Mouse (Mus musculus): ENCODE results near the gene Fblim1. TPM values are rescaled to one million over a fixed set of nuclear protein-coding genes. Genes with fewer than 3 reads are reported as not detected.

The Fblim1 gene
- polyA plus RNA-seq, 1 experiment from 2014 or later, result 34.2 TPM

GRCm38 (mm10) chr4:141645988-141646387 is 40.1 kb upstream of the Fblim1 start:
- Histone ChIP-seq H3K9ac (replicated peaks; ENCODE audit: low read length) (no peak overlapping the region), H3K4me2 (ENCODE audit: low read length) (no peak overlapping the region), H3K4me3 (replicated peaks; ENCODE audit: low read depth, low read length) (no peak overlapping the region), H3K27me3 (ENCODE audit: control insufficient read depth, insufficient read depth, low read length) (no peaks in the 10 kb centered on the region), H3K4me1 (ENCODE audit: control insufficient read depth, insufficient read depth, low read length) (no peaks in the 10 kb centered on the region), H3K36me3 (ENCODE audit: control insufficient read depth, insufficient read depth, low read length) (peaks cover 24% of the 10 kb centered on the region), H3K9me3 (ENCODE audit: control insufficient read depth, low read length) (no peaks in the 10 kb centered on the region), H3K27ac (replicated peaks; ENCODE audit: low read depth, low read length) (no peak overlapping the region)
- 93% methylated on average over 8 of the region's 8 CpGs for WGBS
- DNase-seq, result no peak
- no peak for ATAC-seq (ENCODE audit: low FRiP score, low TSS enrichment)

- Histone ChIP-seq H3K4me2 (ENCODE audit: low read length) (no peak overlapping the region), H3K36me3 (ENCODE audit: control insufficient read depth, insufficient read depth, low read length) (peaks cover 37% of the 10 kb centered on the region)
- peak; percentile 77 for DNase-seq
Measured at GRCm38 (mm10) chr4:141643118-141643855, 37.4 kb upstream of the Fblim1 start.

GRCm38 (mm10) chr4:141641961-141642811 is 36.3 kb upstream of the Fblim1 start:
- Histone ChIP-seq H3K9me3 (ENCODE audit: control insufficient read depth, low read length) (no peaks in the 10 kb centered on the region), H3K27me3 (ENCODE audit: control insufficient read depth, insufficient read depth, low read length) (no peaks in the 10 kb centered on the region), H3K4me1 (ENCODE audit: control insufficient read depth, insufficient read depth, low read length) (no peaks in the 10 kb centered on the region), H3K27ac (replicated peaks; ENCODE audit: low read depth, low read length) (0 out of 2 replicates have a peak overlapping the region, but pooled peaks have one; percentile 20), H3K9ac (replicated peaks; ENCODE audit: low read length) (no peak overlapping the region), H3K36me3 (ENCODE audit: control insufficient read depth, insufficient read depth, low read length) (peaks cover 45% of the 10 kb centered on the region), H3K4me3 (replicated peaks; ENCODE audit: low read depth, low read length) (no peak overlapping the region), H3K4me2 (ENCODE audit: low read length) (no peak overlapping the region)
- 92% methylated on average over 25 of the region's 25 CpGs for WGBS
- ATAC-seq (ENCODE audit: low FRiP score, low TSS enrichment) (no peak), DNase-seq (no peak)

More at GRCm38 (mm10) chr4:141643118-141643855, 37.4 kb upstream of the Fblim1 start:
- H3K27ac ChIP-seq (replicated peaks; ENCODE audit: low read depth, low read length), result peak overlapping the region; percentile 63
- H3K4me3 ChIP-seq (replicated peaks; ENCODE audit: low read depth, low read length), result no peak overlapping the region
- no peak overlapping the region for H3K9ac ChIP-seq (replicated peaks; ENCODE audit: low read length)
- peak; percentile 55; the same call in 1 of the 2 replicates for ATAC-seq (ENCODE audit: low FRiP score, low TSS enrichment)
- H3K9me3 ChIP-seq (ENCODE audit: control insufficient read depth, low read length), result no peaks in the 10 kb centered on the region
- H3K27me3 ChIP-seq (ENCODE audit: control insufficient read depth, insufficient read depth, low read length), result no peaks in the 10 kb centered on the region
- no peaks in the 10 kb centered on the region for H3K4me1 ChIP-seq (ENCODE audit: control insufficient read depth, insufficient read depth, low read length)
- WGBS, result 50% methylated on average over 7 of the region's 7 CpGs

GRCm38 (mm10) chr4:141641353-141641771 is 35.5 kb upstream of the Fblim1 start:
- DNase-seq (no peak), ATAC-seq (ENCODE audit: low FRiP score, low TSS enrichment) (no peak)
- Histone ChIP-seq H3K27me3 (ENCODE audit: control insufficient read depth, insufficient read depth, low read length) (no peaks in the 10 kb centered on the region), H3K9me3 (ENCODE audit: control insufficient read depth, low read length) (no peaks in the 10 kb centered on the region), H3K4me3 (replicated peaks; ENCODE audit: low read depth, low read length) (no peak overlapping the region), H3K9ac (replicated peaks; ENCODE audit: low read length) (no peak overlapping the region), H3K36me3 (ENCODE audit: control insufficient read depth, insufficient read depth, low read length) (peaks cover 53% of the 10 kb centered on the region), H3K27ac (replicated peaks; ENCODE audit: low read depth, low read length) (no peak overlapping the region), H3K4me1 (ENCODE audit: control insufficient read depth, insufficient read depth, low read length) (no peaks in the 10 kb centered on the region), H3K4me2 (ENCODE audit: low read length) (no peak overlapping the region)
- 84% methylated on average over 7 of the region's 7 CpGs for WGBS

- no peak for ATAC-seq (ENCODE audit: low FRiP score, low TSS enrichment)
- H3K36me3 ChIP-seq (ENCODE audit: control insufficient read depth, insufficient read depth, low read length), result peaks cover 65% of the 10 kb centered on the region
Measured at GRCm38 (mm10) chr4:141639474-141639873, 33.6 kb upstream of the Fblim1 start.

GRCm38 (mm10) chr4:141636693-141637092 is 30.8 kb upstream of the Fblim1 start:
- Histone ChIP-seq H3K36me3 (ENCODE audit: control insufficient read depth, insufficient read depth, low read length) (peaks cover 76% of the 10 kb centered on the region), H3K9me3 (ENCODE audit: control insufficient read depth, low read length) (no peaks in the 10 kb centered on the region), H3K4me2 (ENCODE audit: low read length) (no peak overlapping the region), H3K4me3 (replicated peaks; ENCODE audit: low read depth, low read length) (no peak overlapping the region), H3K9ac (replicated peaks; ENCODE audit: low read length) (no peak overlapping the region), H3K27me3 (ENCODE audit: control insufficient read depth, insufficient read depth, low read length) (no peaks in the 10 kb centered on the region), H3K4me1 (ENCODE audit: control insufficient read depth, insufficient read depth, low read length) (no peaks in the 10 kb centered on the region), H3K27ac (replicated peaks; ENCODE audit: low read depth, low read length) (no peak overlapping the region)
- no peak for DNase-seq
- ATAC-seq (ENCODE audit: low FRiP score, low TSS enrichment), result no peak
- 99% methylated on average over 5 of the region's 5 CpGs for WGBS

More at GRCm38 (mm10) chr4:141639474-141639873, 33.6 kb upstream of the Fblim1 start:
- Histone ChIP-seq H3K27ac (replicated peaks; ENCODE audit: low read depth, low read length) (no peak overlapping the region), H3K4me1 (ENCODE audit: control insufficient read depth, insufficient read depth, low read length) (no peaks in the 10 kb centered on the region), H3K27me3 (ENCODE audit: control insufficient read depth, insufficient read depth, low read length) (no peaks in the 10 kb centered on the region), H3K9ac (replicated peaks; ENCODE audit: low read length) (no peak overlapping the region), H3K9me3 (ENCODE audit: control insufficient read depth, low read length) (no peaks in the 10 kb centered on the region), H3K4me3 (replicated peaks; ENCODE audit: low read depth, low read length) (no peak overlapping the region), H3K4me2 (ENCODE audit: low read length) (no peak overlapping the region)
- no peak for DNase-seq
- 58% methylated on average over 11 of the region's 11 CpGs for WGBS

GRCm38 (mm10) chr4:141635991-141636390 is 30.1 kb upstream of the Fblim1 start:
- 87% methylated on average over 9 of the region's 9 CpGs for WGBS
- DNase-seq (no peak), ATAC-seq (ENCODE audit: low FRiP score, low TSS enrichment) (no peak)
- Histone ChIP-seq H3K27ac (replicated peaks; ENCODE audit: low read depth, low read length) (no peak overlapping the region), H3K9me3 (ENCODE audit: control insufficient read depth, low read length) (no peaks in the 10 kb centered on the region), H3K4me2 (ENCODE audit: low read length) (no peak overlapping the region), H3K4me3 (replicated peaks; ENCODE audit: low read depth, low read length) (no peak overlapping the region), H3K36me3 (ENCODE audit: control insufficient read depth, insufficient read depth, low read length) (peaks cover 76% of the 10 kb centered on the region), H3K9ac (replicated peaks; ENCODE audit: low read length) (no peak overlapping the region), H3K4me1 (ENCODE audit: control insufficient read depth, insufficient read depth, low read length) (no peaks in the 10 kb centered on the region), H3K27me3 (ENCODE audit: control insufficient read depth, insufficient read depth, low read length) (no peaks in the 10 kb centered on the region)

GRCm38 (mm10) chr4:141632111-141632873 is 26.4 kb upstream of the Fblim1 start:
- H3K36me3 ChIP-seq (ENCODE audit: control insufficient read depth, insufficient read depth, low read length), result peaks cover 85% of the 10 kb centered on the region
- no peak overlapping the region for H3K4me3 ChIP-seq (replicated peaks; ENCODE audit: low read depth, low read length)
- 93% methylated on average over 21 of the region's 21 CpGs for WGBS
- H3K4me2 ChIP-seq (ENCODE audit: low read length), result no peak overlapping the region
- no peak overlapping the region for H3K27ac ChIP-seq (replicated peaks; ENCODE audit: low read depth, low read length)
- DNase-seq (no peak), ATAC-seq (ENCODE audit: low FRiP score, low TSS enrichment) (no peak)
- no peaks in the 10 kb centered on the region for H3K9me3 ChIP-seq (ENCODE audit: control insufficient read depth, low read length)
- no peaks in the 10 kb centered on the region for H3K4me1 ChIP-seq (ENCODE audit: control insufficient read depth, insufficient read depth, low read length)
- H3K9ac ChIP-seq (replicated peaks; ENCODE audit: low read length), result no peak overlapping the region
- H3K27me3 ChIP-seq (ENCODE audit: control insufficient read depth, insufficient read depth, low read length), result no peaks in the 10 kb centered on the region
